Mouse (Mus musculus) neural tube, embryonic 11.5 days (tissue): Measurements from ENCODE around the gene Prkg1. TPM values are rescaled to one million over a fixed set of nuclear protein-coding genes. Genes with fewer than 3 reads are reported as not detected.

Experiments used
- ATAC-seq: fragments of 200-750 bp; cut with Nextera tagmentation; 2 replicates; pipeline ENCODE4 v1.8.0; 2017; ENCODE audit warnings: moderate number of reproducible peaks, mild to moderate bottlenecking, moderate TSS enrichment, moderate library complexity; ENCODE audit not compliant: insufficient read depth, low FRiP score, low TSS enrichment
- DNase-seq: peaks from one replicate; pipeline ENCODE4 v3.0.0-alpha.2; 2015; ENCODE audit warnings: low spot score
- H3K27ac ChIP-seq: fragments of 300-500 bp; sonication (generic); 2 replicates; pipeline ENCODE4 v1.5.1; 2014; ENCODE audit warnings: low read depth, mild to moderate bottlenecking, low read length
- H3K27me3 ChIP-seq: fragments of 300-500 bp; sonication (generic); 2 replicates; pipeline ENCODE4 v1.6.1; 2014; ENCODE audit warnings: mild to moderate bottlenecking, low read length, mixed read lengths; ENCODE audit not compliant: control insufficient read depth, insufficient read depth
- H3K36me3 ChIP-seq: fragments of 300-500 bp; sonication (generic); 2 replicates; pipeline ENCODE4 v1.6.1; 2014; ENCODE audit warnings: mild to moderate bottlenecking, low read length, moderate library complexity, mixed read lengths; ENCODE audit not compliant: control insufficient read depth, insufficient read depth
- H3K4me1 ChIP-seq: fragments of 300-500 bp; sonication (generic); 2 replicates; pipeline ENCODE4 v1.6.1; 2014; ENCODE audit warnings: low read length, mixed read lengths; ENCODE audit not compliant: control insufficient read depth, insufficient read depth
- H3K4me2 ChIP-seq: fragments of 300-500 bp; sonication (generic); 2 replicates; pipeline ENCODE4 v1.6.1; 2014; ENCODE audit warnings: low read depth, mild to moderate bottlenecking, moderate library complexity
- H3K4me3 ChIP-seq: fragments of 300-500 bp; sonication (generic); 2 replicates; pipeline ENCODE4 v1.5.1; 2014; ENCODE audit warnings: low read depth, low read length
- H3K9ac ChIP-seq: fragments of 300-500 bp; sonication (generic); 2 replicates; pipeline ENCODE4 v1.6.1; 2014; ENCODE audit warnings: mild to moderate bottlenecking, low read length
- H3K9me3 ChIP-seq: fragments of 300-500 bp; sonication (generic); 2 replicates; pipeline ENCODE4 v1.6.1; 2016; ENCODE audit warnings: low read length; ENCODE audit not compliant: control insufficient read depth
- WGBS: fragments of 180-500 bp; shearing (Covaris S2); extraction: QIAGEN DNeasy Blood & Tissue Kit; methylation state at CpG from one replicate; pipeline ENCODE4 v1.1.7; 2014; 5-methylcytosine and 5-hydroxymethylcytosine counted together
- polyA plus RNA-seq: library from polyadenylated mRNA; unstranded; fragments of >200 nt; fragmentation: Nextera tagmentation; extraction: Ambion mirVana; gene quantifications from 2 replicates; pipeline ENCODE4 v1.2.1, GENCODE M21; 2014

Prkg1 gene
- polyA plus RNA-seq, 1 experiment from 2014 or later = 8.2 TPM

DNA sequence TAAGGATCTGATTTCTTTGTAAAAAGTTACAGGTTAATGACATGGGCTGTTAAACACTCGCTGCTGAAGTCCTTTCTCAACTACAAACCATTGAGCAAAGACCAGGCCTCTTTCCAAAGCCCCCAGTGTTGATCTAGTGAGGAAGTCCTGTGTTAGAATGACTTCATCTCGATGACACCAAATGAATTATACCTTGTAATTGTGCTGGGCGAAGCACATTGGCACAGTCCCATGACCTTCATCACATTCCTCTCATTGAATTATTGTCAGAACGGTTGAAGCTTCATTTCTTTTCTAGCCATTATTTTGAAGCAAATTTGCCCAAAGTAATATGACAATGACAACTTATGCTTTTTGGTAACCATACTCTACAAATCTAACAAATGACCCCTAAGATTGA lies 54.5 kb downstream of the Prkg1 start:
- Histone ChIP-seq H3K27ac (no peak overlapping the region), H3K4me2 (no peak overlapping the region), H3K4me1 (no peaks in the 10 kb centered on the region), H3K36me3 (no peaks in the 10 kb centered on the region), H3K9ac (no peak overlapping the region), H3K9me3 (no peaks in the 10 kb centered on the region), H3K4me3 (no peak overlapping the region), H3K27me3 (no peaks in the 10 kb centered on the region)
- no peak for ATAC-seq
- WGBS = 88% methylated on average over 4 of the region's 4 CpGs
- DNase-seq = no peak

DNA sequence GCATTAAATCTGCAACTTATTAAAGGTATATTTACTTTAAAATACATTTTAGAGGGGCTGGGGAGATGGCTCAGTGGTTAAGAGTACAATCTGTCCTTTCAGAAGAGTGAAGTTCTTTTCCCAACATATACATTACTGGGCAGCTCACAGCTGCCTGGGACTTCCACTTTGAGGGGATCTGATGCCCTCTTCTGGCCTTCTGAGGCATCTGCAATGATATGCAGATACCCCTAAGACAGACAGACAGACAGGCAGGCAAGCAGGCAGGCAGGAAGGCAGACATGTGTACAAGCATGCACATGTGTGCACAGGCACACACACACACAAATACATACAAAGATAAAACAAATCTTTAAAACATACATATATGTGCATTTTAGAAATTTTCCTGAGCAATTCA lies 60.8 kb downstream of the Prkg1 start:
- no peaks in the 10 kb centered on the region for H3K36me3 ChIP-seq
- H3K4me3 ChIP-seq = no peak overlapping the region
- no peaks in the 10 kb centered on the region for H3K27me3 ChIP-seq
- ATAC-seq = no peak
- H3K4me2 ChIP-seq = no peak overlapping the region
- H3K9ac ChIP-seq = no peak overlapping the region
- H3K27ac ChIP-seq = no peak overlapping the region
- H3K9me3 ChIP-seq = no peaks in the 10 kb centered on the region
- DNase-seq = no peak
- no peaks in the 10 kb centered on the region for H3K4me1 ChIP-seq

DNA sequence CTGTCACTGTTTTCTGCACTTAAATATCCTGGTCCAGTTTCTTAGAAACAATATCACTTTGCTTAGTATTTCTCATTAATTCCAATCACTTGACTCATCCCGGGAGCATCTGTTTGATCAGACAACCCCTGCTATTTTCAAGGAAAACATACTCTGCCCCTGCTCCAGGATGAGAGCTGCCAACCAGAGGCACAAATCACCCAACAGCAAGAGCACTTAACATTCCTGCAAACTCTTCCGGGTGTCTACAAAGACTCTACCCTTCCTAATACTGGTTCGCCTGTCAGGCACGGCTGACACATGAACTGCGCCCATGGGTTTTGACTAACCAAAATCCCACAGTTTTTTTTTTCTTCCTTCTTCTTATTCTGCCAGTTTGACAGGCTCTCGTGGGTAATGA lies 65.9 kb downstream of the Prkg1 start:
- WGBS = 73% methylated on average over 6 of the region's 6 CpGs
- Histone ChIP-seq H3K4me1 (no peaks in the 10 kb centered on the region), H3K27ac (no peak overlapping the region), H3K9ac (no peak overlapping the region), H3K27me3 (no peaks in the 10 kb centered on the region), H3K36me3 (no peaks in the 10 kb centered on the region), H3K4me3 (no peak overlapping the region), H3K9me3 (no peaks in the 10 kb centered on the region), H3K4me2 (no peak overlapping the region)
- ATAC-seq = no peak
- DNase-seq = no peak

DNA sequence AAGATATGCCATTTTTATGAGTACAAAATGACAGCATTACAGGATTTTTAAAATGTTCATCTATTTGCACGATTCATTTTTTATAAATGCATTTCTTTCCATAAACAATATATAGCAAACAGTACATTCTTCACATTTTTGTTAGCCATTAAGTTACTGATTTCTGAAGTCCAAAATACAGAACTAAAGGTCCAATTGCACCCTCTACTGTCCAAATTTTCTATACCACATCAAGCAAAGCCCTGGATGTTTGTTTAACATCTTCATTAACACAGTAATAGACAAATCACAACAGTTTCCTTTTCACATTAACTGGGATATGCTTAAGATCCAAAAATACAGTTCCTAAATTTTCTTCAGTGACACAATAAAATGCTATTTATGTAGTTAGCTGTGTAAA lies 84.0 kb downstream of the Prkg1 start:
- ATAC-seq (no peak), DNase-seq (no peak)
- H3K36me3 ChIP-seq = no peaks in the 10 kb centered on the region
- H3K4me3 ChIP-seq = no peak overlapping the region
- H3K27ac ChIP-seq = no peak overlapping the region
- no peak overlapping the region for H3K9ac ChIP-seq
- WGBS = 58% methylated on average over 1 of the region's 1 CpGs
- H3K4me2 ChIP-seq = no peak overlapping the region
- no peaks in the 10 kb centered on the region for H3K9me3 ChIP-seq
- no peaks in the 10 kb centered on the region for H3K27me3 ChIP-seq
- no peaks in the 10 kb centered on the region for H3K4me1 ChIP-seq

DNA sequence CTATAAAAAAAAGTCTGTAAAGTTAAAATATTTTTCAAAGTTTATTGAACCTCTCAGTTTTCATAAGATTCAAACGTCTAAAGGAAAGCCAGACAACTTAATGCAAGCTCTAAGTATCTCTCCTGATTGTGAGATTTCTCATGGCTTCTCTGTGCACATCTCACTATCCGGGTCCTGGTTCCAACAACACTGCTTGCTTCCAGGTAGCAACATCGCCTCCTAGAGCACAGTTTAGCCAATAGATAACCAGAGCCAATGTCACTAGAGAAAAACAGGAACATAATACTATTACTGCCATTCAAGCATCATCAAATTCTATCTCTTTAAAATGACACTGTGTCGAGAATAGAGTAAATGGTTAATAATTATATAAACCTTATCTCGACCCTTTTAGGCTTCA lies 86.5 kb downstream of the Prkg1 start:
- no peaks in the 10 kb centered on the region for H3K9me3 ChIP-seq
- 49% methylated on average over 5 of the region's 5 CpGs for WGBS
- no peak overlapping the region for H3K4me3 ChIP-seq
- no peak for DNase-seq
- no peak overlapping the region for H3K9ac ChIP-seq
- H3K27ac ChIP-seq = no peak overlapping the region
- no peaks in the 10 kb centered on the region for H3K36me3 ChIP-seq
- no peak for ATAC-seq
- no peaks in the 10 kb centered on the region for H3K27me3 ChIP-seq
- H3K4me2 ChIP-seq = no peak overlapping the region
- H3K4me1 ChIP-seq = no peaks in the 10 kb centered on the region

DNA sequence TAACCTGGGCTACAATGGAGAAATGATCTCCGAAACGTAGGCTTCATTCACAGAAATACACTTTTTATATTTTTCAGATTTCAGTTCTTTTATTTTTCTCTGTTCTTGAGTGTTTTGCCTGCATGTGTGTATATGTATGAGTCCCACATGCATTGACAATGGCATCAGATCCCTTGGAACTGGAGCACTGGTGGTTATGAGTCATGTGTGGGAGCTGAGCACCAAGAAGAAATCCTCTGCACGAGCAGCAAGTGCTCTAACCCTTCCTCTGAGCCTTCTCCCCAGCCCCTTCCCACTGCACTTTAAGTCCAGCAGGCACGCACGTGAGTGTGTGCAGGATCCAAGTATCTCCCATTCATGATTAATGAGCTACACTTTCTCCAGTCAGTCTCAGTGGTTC lies 93.1 kb downstream of the Prkg1 start:
- no peaks in the 10 kb centered on the region for H3K9me3 ChIP-seq
- no peak overlapping the region for H3K9ac ChIP-seq
- H3K36me3 ChIP-seq = no peaks in the 10 kb centered on the region
- H3K4me1 ChIP-seq = no peaks in the 10 kb centered on the region
- ATAC-seq (no peak), DNase-seq (no peak)
- H3K4me3 ChIP-seq = no peak overlapping the region
- H3K4me2 ChIP-seq = no peak overlapping the region
- H3K27ac ChIP-seq = no peak overlapping the region
- WGBS = 73% methylated on average over 5 of the region's 5 CpGs
- H3K27me3 ChIP-seq = no peaks in the 10 kb centered on the region

DNA sequence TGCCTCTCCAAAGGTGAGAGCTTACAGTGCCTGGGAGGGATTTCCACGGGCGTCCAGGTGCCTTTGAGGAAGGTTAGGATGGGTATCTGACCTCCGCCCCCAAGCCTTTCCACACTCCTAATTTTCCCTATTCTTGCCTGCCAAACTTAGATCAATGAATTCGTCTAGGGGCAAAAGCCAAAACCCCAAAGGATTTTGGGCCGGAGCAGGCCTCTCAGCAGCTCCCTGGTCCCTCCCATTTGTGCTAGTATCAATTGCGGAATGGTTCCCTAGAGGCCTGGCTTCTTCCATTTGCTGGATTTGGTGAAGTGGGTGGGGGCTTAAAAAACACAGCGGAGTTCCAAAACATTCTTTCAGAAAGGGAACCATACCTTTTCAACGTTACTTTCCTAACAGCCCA lies 99.8 kb downstream of the Prkg1 start:
- ATAC-seq = no peak
- H3K36me3 ChIP-seq = no peaks in the 10 kb centered on the region
- H3K27ac ChIP-seq = no peak overlapping the region
- H3K4me1 ChIP-seq = peaks cover 4% of the 10 kb centered on the region; the same call in 1 of the 2 replicates
- WGBS = 6% methylated on average over 8 of the region's 8 CpGs
- H3K9me3 ChIP-seq = no peaks in the 10 kb centered on the region
- peak overlapping the region; percentile 59 for H3K9ac ChIP-seq
- peak overlapping the region; percentile 96 for H3K4me2 ChIP-seq
- H3K4me3 ChIP-seq = peak overlapping the region; percentile 56
- H3K27me3 ChIP-seq = no peaks in the 10 kb centered on the region
- no peak for DNase-seq

DNA sequence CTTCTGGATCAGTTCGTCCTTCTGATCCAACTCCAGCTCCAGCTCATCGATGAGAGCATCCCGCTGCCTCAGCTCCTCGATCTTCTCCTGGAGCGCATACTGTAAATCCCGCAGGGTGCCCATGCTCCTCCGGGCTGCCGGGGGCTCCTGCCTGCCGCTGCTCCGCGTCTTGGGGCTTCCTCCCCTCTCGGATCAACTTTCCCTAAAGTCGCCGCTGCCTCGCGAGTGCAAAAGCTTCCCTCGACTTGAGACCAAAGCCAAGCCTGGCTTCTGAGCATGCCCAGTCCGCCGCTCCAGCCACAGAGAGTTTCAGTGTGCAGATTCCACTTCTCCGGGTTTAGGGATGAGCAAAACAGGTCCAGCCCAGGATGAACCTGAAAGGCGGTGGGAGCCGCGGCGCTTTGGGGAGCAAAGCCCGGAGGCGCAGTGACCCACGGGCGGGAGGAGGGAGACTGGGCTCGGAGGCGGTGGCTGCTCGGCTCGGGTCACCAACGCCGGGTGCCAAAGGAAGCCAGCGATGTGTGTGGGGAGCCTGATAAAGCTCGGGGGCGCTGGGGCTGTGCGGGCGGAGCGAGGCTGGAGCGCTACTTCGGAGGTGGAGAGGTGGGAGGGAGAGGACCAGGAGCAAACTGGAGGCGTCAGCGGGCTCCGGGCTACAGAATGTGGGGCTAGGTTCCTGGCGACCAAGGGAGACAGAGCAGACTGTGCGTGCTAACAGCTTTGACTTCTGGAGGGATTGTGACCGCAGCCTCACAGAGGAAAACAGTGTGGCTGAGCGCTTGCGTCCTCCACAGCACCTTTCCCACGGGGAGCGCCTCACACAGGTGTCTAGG lies 100.5 kb downstream of the Prkg1 start:
- H3K4me2 ChIP-seq = peak overlapping the region; percentile 96
- DNase-seq (peak; percentile 76), ATAC-seq (peak; percentile 77)
- H3K9me3 ChIP-seq = no peaks in the 10 kb centered on the region
- H3K36me3 ChIP-seq = no peaks in the 10 kb centered on the region
- H3K4me1 ChIP-seq = peaks cover 4% of the 10 kb centered on the region; the same call in 1 of the 2 replicates
- under 1% methylated on average over 52 of the region's 52 CpGs for WGBS
- H3K9ac ChIP-seq = peak overlapping the region; percentile 59
- no peak overlapping the region for H3K27ac ChIP-seq
- H3K4me3 ChIP-seq = peak overlapping the region; percentile 56
- H3K27me3 ChIP-seq = no peaks in the 10 kb centered on the region

DNA sequence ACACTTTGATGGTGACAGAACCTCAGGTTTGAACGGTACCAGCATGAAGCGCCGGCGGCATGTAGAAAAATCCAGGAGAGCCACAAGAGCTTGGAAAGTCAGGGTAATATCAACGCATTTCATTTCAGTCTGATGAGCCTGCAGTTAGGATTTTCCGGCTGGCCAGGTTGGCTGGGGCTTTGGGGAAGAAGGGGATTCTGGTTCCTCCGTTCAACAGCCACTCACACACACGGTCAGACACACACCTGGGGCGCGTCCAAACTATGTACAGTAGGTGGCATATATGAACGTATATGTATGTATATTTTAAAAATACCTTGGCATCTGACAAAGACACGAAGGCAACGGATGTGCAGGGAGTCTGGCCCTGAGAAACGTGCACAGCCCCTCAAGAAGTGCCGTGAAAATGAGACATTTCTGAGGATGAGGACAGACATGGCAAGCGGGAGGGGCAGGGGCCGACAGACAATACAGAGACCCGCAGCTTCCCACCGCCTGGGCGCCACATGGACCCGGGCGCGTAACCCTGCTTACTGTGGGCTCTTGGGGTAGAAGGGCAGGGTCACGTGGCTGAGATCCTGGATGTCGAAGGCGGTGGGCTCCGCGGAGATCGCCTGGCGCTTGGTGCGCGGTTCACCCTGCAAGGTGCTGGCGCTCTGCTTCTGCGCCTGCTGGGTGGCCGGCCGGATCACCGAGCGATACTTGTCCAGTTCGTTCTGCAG lies 101.2 kb downstream of the Prkg1 start:
- Histone ChIP-seq H3K4me1 (peaks cover 4% of the 10 kb centered on the region; the same call in 1 of the 2 replicates), H3K36me3 (no peaks in the 10 kb centered on the region), H3K9ac (peak overlapping the region; percentile 59), H3K9me3 (no peaks in the 10 kb centered on the region), H3K4me3 (peak overlapping the region; percentile 56), H3K4me2 (peak overlapping the region; percentile 96), H3K27ac (no peak overlapping the region), H3K27me3 (no peaks in the 10 kb centered on the region)
- DNase-seq = peak; percentile 66
- ATAC-seq = peak; percentile 86
- WGBS = 6% methylated on average over 39 of the region's 39 CpGs
